Mouse (Mus musculus) hindbrain, postnatal 0 days (tissue): ENCODE measurements around the gene Hnf1b. TPM values are rescaled to one million over a fixed set of nuclear protein-coding genes. Genes with fewer than 3 reads are reported as not detected.

Experiments
- ATAC-seq: fragments of 200-750 bp; cut with Nextera tagmentation; 2 replicates; pipeline ENCODE4 v1.8.0; 2017; ENCODE audit warnings: mild to moderate bottlenecking, moderate TSS enrichment, moderate library complexity
- DNase-seq: peaks from one replicate; pipeline ENCODE4 v3.0.0-alpha.2; 2015; ENCODE audit warnings: low spot score
- H3K27ac ChIP-seq: fragments of 300-500 bp; sonication (generic); 2 replicates; pipeline ENCODE4 v1.5.1; 2014; ENCODE audit warnings: mild to moderate bottlenecking
- H3K27me3 ChIP-seq: fragments of 300-500 bp; sonication (generic); 2 replicates; pipeline ENCODE4 v1.6.1; 2014; ENCODE audit warnings: low read length, mixed read lengths; ENCODE audit not compliant: insufficient read depth
- H3K36me3 ChIP-seq: fragments of 300-500 bp; sonication (generic); 2 replicates; pipeline ENCODE4 v1.6.1; 2014; ENCODE audit warnings: low read length, mixed read lengths; ENCODE audit not compliant: insufficient read depth
- H3K4me1 ChIP-seq: fragments of 300-500 bp; sonication (generic); 2 replicates; pipeline ENCODE4 v1.6.1; 2014; ENCODE audit warnings: antibody characterized with exemption, low read length, mixed read lengths; ENCODE audit not compliant: insufficient read depth
- H3K4me2 ChIP-seq: fragments of 300-500 bp; sonication (generic); 2 replicates; pipeline ENCODE4 v1.6.1; 2014; ENCODE audit warnings: low read depth, mild to moderate bottlenecking, low read length, moderate library complexity, mixed read lengths
- H3K4me3 ChIP-seq: fragments of 300-500 bp; sonication (generic); 2 replicates; pipeline ENCODE4 v1.5.1; 2014; ENCODE audit warnings: low read length
- H3K9ac ChIP-seq: fragments of 300-500 bp; sonication (generic); replicated peaks from 2 replicates; pipeline ENCODE4 v1.6.1; 2014; ENCODE audit warnings: mild to moderate bottlenecking, low read length, moderate library complexity, mixed read lengths
- H3K9me3 ChIP-seq: fragments of 300-500 bp; sonication (generic); 2 replicates; pipeline ENCODE4 v1.6.1; 2016; ENCODE audit warnings: low read length, mixed read lengths
- CTCF ChIP-seq: IDR thresholded peaks from 2 replicates; pipeline ENCODE4 v1.5.1; 2016; ENCODE audit warnings: antibody characterized with exemption, control low read depth, low read depth
- WGBS: fragments of 180-500 bp; shearing (Covaris S2); extraction: QIAGEN DNeasy Blood & Tissue Kit; methylation state at CpG from one replicate; pipeline ENCODE4 v1.1.7; 2014; 5-methylcytosine and 5-hydroxymethylcytosine counted together
- polyA plus RNA-seq: library from polyadenylated mRNA; unstranded; fragments of >200 nt; fragmentation: Nextera tagmentation; extraction: Ambion mirVana; gene quantifications from 2 replicates; pipeline ENCODE4 v1.2.1, GENCODE M21; 2015
- total RNA-seq: library from RNA; depleted of rRNA; stranded (reverse); fragments of >200 nt; gene quantifications from 2 replicates; pipeline ENCODE4 v1.2.3, GENCODE M21; 2014

The Hnf1b gene
- total and polyA plus RNA-seq, 2 experiments from 2014 or later, result 0.30 TPM; not detected in 1

DNA sequence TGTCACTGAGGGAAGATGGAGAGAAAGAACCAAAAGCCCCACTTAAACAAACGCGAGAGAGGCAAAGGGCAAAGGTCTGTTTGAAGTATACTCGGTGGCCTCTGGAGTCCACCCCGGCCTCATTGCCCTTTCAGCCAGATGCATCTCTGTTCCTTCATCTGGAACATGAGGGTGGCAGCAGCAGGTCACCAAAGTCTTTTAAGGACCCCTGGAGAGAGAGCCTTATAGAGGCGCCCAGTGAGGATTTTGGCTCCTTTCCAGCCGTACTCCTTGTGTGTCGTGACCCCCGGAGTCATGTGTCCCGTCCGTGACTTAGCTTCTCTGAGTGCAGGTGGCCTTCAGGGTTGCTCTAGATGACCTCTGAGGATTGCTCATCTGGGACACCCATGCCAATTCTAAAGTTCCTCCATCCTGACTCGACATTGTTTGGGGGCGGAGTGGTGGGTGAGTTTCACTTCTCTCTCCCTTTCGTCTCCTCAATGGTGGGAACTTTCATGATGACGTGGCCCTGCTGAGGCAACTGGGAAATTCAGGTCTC is 15.8 kb upstream of the Hnf1b start:
- Histone ChIP-seq H3K4me1 (no peaks in the 10 kb centered on the region), H3K9me3 (no peaks in the 10 kb centered on the region), H3K27me3 (no peaks in the 10 kb centered on the region), H3K4me3 (no peak overlapping the region), H3K36me3 (no peaks in the 10 kb centered on the region), H3K4me2 (no peak overlapping the region), H3K9ac (no peak overlapping the region), H3K27ac (no peak overlapping the region)
- DNase-seq (no peak), ATAC-seq (no peak)
- 79% methylated on average over 14 of the region's 14 CpGs for WGBS
- no peak for TF ChIP-seq CTCF

DNA sequence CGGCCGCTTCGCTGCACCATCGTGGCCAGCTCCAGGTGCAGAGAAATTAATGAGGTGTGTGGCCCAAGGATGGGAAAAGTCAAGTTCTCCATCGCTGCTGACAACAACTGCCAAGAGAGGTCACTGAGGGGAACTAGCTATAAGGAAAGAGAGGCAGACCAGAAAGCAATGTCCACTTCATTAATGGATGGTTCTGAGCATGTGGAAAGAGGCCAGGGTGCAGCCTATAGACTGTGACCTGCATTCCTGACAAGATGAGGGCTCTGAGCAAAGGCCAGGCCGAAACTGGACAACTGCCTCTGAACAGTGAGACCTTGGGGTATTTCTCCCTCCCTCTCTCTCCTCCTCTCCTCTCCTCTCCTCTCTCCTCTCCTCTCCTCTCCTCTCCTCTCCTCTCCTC is 10.4 kb upstream of the Hnf1b start:
- H3K9ac ChIP-seq, result no peak overlapping the region
- H3K4me1 ChIP-seq, result no peaks in the 10 kb centered on the region
- no peaks in the 10 kb centered on the region for H3K9me3 ChIP-seq
- DNase-seq, result no peak
- H3K4me3 ChIP-seq, result no peak overlapping the region
- no peaks in the 10 kb centered on the region; the same call in 1 of the 2 replicates for H3K27me3 ChIP-seq
- H3K36me3 ChIP-seq, result no peaks in the 10 kb centered on the region
- no peak overlapping the region for H3K4me2 ChIP-seq
- 86% methylated on average over 6 of the region's 6 CpGs for WGBS
- no peak for ATAC-seq
- H3K27ac ChIP-seq, result no peak overlapping the region
- no peak for TF ChIP-seq CTCF

DNA sequence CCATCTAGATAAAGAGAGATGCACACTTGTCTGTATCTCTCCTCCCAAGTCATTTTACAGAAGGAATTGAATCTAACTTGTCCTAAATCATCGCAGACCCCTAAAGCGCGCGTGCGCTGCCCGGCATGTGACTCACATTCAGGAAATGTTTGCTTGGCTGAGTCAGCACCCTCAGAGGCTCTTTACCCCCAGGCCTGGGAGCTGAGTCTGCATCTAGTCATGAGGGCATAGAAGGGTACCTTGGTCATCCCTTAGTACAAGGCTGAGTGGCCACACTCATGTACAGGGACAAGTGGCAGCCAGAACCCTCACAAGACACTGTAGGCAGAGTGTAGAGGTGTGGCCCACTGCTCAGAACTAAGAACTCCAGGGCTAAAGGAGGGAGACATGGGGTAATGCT is 6.3 kb upstream of the Hnf1b start:
- Histone ChIP-seq H3K4me2 (no peak overlapping the region), H3K36me3 (no peaks in the 10 kb centered on the region), H3K9me3 (no peaks in the 10 kb centered on the region), H3K4me1 (no peaks in the 10 kb centered on the region), H3K27ac (no peak overlapping the region), H3K9ac (no peak overlapping the region), H3K27me3 (peaks cover 5% of the 10 kb centered on the region; the same call in 1 of the 2 replicates), H3K4me3 (no peak overlapping the region)
- DNase-seq (no peak), ATAC-seq (no peak)
- WGBS, result 95% methylated on average over 6 of the region's 6 CpGs
- TF ChIP-seq CTCF, result no peak

DNA sequence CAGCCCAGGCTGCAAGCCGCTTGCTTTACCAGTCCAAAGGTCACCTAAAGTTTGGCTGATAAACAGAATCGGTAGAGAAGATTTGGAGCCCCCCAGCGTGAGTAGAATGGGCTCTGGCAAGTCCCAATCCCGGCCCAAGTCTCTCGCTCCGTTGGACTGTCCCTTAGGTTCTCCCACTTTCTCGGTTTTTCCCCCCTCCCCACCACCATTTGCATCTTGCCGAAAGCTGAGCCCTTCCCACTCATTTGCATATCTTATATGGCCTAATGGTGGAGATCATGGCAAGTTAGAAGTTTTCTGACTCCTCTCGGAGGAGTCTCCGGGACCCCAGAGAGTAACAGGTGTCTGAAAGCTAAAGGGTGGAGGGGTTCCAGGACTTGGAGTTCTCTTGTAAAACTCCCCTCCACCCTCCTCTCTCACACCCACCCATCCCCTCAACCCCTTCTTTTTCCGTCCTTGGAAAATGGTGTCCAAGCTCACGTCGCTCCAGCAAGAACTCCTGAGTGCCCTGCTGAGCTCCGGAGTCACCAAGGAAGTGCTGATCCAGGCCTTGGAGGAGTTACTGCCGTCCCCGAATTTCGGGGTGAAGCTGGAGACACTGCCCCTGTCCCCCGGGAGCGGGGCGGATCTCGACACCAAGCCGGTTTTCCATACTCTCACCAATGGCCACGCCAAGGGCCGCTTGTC is 866 bp downstream of the Hnf1b start:
- no peak for TF ChIP-seq CTCF
- Histone ChIP-seq H3K4me1 (no peaks in the 10 kb centered on the region), H3K27me3 (peaks cover 46% of the 10 kb centered on the region), H3K4me2 (no peak overlapping the region), H3K36me3 (no peaks in the 10 kb centered on the region), H3K9ac (no peak overlapping the region), H3K9me3 (no peaks in the 10 kb centered on the region), H3K27ac (no peak overlapping the region), H3K4me3 (no peak overlapping the region)
- ATAC-seq (no peak), DNase-seq (no peak)
- WGBS, result 1% methylated on average over 24 of the region's 24 CpGs

DNA sequence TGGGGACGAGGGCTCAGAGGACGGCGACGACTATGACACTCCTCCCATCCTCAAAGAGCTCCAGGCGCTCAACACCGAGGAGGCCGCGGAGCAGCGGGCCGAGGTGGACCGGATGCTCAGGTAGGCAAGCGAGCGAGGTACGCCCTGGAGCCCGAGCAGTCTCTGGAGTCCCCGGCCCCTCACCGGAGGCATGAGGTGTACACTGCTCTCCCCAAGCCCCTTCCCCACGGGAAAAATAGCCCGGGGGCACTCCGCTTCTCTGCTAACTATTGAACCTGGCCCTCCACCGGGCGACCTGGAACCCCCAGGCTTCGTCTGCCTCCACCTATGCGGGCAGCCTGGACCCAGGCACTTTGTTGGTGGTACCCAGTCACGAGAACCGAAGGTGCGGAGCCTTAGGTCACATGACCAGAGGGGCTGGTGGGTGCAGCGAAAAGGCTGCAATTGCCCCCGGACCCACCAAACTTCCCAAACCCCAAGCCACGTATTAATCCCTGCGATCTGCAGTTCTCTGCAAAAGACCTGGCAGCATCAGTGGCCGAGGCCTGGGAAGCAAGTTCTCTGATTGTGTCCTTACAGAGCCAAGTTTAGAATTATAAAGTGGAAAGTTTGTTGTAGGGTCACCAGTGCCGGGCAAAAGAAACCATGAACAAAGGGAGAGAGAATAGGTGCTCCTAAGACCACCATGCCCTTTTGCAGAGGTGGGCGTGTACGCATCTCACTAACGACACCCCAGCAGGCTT is 1.6 kb downstream of the Hnf1b start:
- peaks cover 54% of the 10 kb centered on the region for H3K27me3 ChIP-seq
- under 1% methylated on average over 36 of the region's 36 CpGs for WGBS
- TF ChIP-seq CTCF, result no peak
- ATAC-seq, result no peak
- H3K4me2 ChIP-seq, result no peak overlapping the region
- no peak for DNase-seq
- no peak overlapping the region for H3K9ac ChIP-seq
- no peaks in the 10 kb centered on the region for H3K4me1 ChIP-seq
- H3K4me3 ChIP-seq, result no peak overlapping the region
- H3K9me3 ChIP-seq, result no peaks in the 10 kb centered on the region
- no peaks in the 10 kb centered on the region for H3K36me3 ChIP-seq
- no peak overlapping the region for H3K27ac ChIP-seq

DNA sequence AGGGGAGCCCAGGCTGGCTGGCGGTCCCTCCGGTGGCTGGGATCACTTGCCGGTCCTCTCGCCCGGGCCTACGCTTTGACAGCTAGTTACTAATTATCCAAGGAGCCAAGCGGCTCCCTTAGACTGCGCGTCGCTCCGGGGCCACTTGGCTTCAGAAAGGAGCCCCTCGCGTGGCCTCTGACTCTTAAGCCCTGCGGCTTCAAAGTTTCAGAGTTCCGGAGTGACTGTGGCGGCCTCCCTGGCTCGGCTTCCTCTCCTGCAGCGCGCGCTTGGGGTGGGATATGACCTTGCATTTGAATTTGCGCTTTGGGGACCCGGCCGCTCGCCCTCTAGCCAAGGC is 2.1 kb downstream of the Hnf1b start:
- no peak for TF ChIP-seq CTCF
- Histone ChIP-seq H3K4me2 (no peak overlapping the region), H3K27me3 (peaks cover 55% of the 10 kb centered on the region), H3K9ac (no peak overlapping the region), H3K4me1 (no peaks in the 10 kb centered on the region), H3K9me3 (no peaks in the 10 kb centered on the region), H3K36me3 (no peaks in the 10 kb centered on the region), H3K4me3 (no peak overlapping the region), H3K27ac (no peak overlapping the region)
- WGBS, result under 1% methylated on average over 24 of the region's 24 CpGs
- DNase-seq, result no peak
- ATAC-seq, result no peak
